Mouse (Mus musculus): ENCODE data around the gene Hoxb1. TPM values are rescaled to one million over a fixed set of nuclear protein-coding genes. Genes with fewer than 3 reads are reported as not detected.

Hoxb1 gene
- total RNA-seq, 2 experiments from 2014 or later = not detected

GRCm38 (mm10) chr11:96369140-96369539, 3.6 kb downstream of the Hoxb1 start:
- DNase-seq (ENCODE audit: low spot score in 2 of 2) = no peak
- intact Hi-C loops (cut with DNase I) = no loop called here

- intact Hi-C loops (cut with DNase I) = no loop called here
Measured at GRCm38 (mm10) chr11:96371726-96372125, 6.2 kb downstream of the Hoxb1 start.

GRCm38 (mm10) chr11:96372519-96372918, 7.0 kb downstream of the Hoxb1 start:
- intact Hi-C loops (cut with DNase I) = no loop called here
- no peak for DNase-seq (ENCODE audit: low spot score in 2 of 2)

More at GRCm38 (mm10) chr11:96371726-96372125, 6.2 kb downstream of the Hoxb1 start:
- DNase-seq (ENCODE audit: low spot score in 2 of 2) = no peak

- intact Hi-C loops (cut with DNase I) = no loop called here
- no peak for DNase-seq (ENCODE audit: low spot score in 2 of 2)
Measured at GRCm38 (mm10) chr11:96374810-96375209, 9.3 kb downstream of the Hoxb1 start.

- DNase-seq (ENCODE audit: low spot score in 2 of 2) = no peak
- intact Hi-C loops (cut with DNase I) = no loop called here
Measured at GRCm38 (mm10) chr11:96383381-96383780, 17.8 kb downstream of the Hoxb1 start.

GRCm38 (mm10) chr11:96387635-96388034, 22.1 kb downstream of the Hoxb1 start:
- no peak for DNase-seq (ENCODE audit: low spot score in 2 of 2)
- intact Hi-C loops (cut with DNase I) = no loop called here

GRCm38 (mm10) chr11:96396772-96397626, 31.4 kb downstream of the Hoxb1 start:
- intact Hi-C loops (cut with DNase I) = no loop called here
- DNase-seq (ENCODE audit: low spot score in 2 of 2) = no peak

GRCm38 (mm10) chr11:96397806-96398335, 32.3 kb downstream of the Hoxb1 start:
- intact Hi-C loops (cut with DNase I) = no loop called here
- no peak for DNase-seq (ENCODE audit: low spot score in 2 of 2)

- DNase-seq (ENCODE audit: low spot score in 2 of 2) = no peak
- intact Hi-C loops (cut with DNase I) = no loop called here
Measured at GRCm38 (mm10) chr11:96399923-96400322, 34.4 kb downstream of the Hoxb1 start.

- no peak for DNase-seq (ENCODE audit: low spot score in 2 of 2)
- intact Hi-C loops (cut with DNase I) = no loop called here
Measured at GRCm38 (mm10) chr11:96404016-96404604, 38.6 kb downstream of the Hoxb1 start.

- no peak for DNase-seq (ENCODE audit: low spot score in 2 of 2)
- intact Hi-C loops (cut with DNase I) = no loop called here
Measured at GRCm38 (mm10) chr11:96404831-96405230, 39.3 kb downstream of the Hoxb1 start.

GRCm38 (mm10) chr11:96405541-96405940, 40.0 kb downstream of the Hoxb1 start:
- DNase-seq (ENCODE audit: low spot score in 2 of 2) = no peak
- intact Hi-C loops (cut with DNase I) = no loop called here

GRCm38 (mm10) chr11:96407191-96408072, 41.9 kb downstream of the Hoxb1 start:
- intact Hi-C loops (cut with DNase I) = no loop called here
- peak; percentile 26 to 43 for DNase-seq (ENCODE audit: low spot score in 2 of 2)

GRCm38 (mm10) chr11:96408234-96409010, 42.9 kb downstream of the Hoxb1 start:
- no peak for DNase-seq (ENCODE audit: low spot score in 2 of 2)
- intact Hi-C loops (cut with DNase I) = no loop called here

- DNase-seq (ENCODE audit: low spot score in 2 of 2) = no peak
- intact Hi-C loops (cut with DNase I) = no loop called here
Measured at GRCm38 (mm10) chr11:96411019-96411418, 45.5 kb downstream of the Hoxb1 start.

- intact Hi-C loops (cut with DNase I) = no loop called here
Measured at GRCm38 (mm10) chr11:96411934-96412333, 46.4 kb downstream of the Hoxb1 start.

GRCm38 (mm10) chr11:96412941-96413491, 47.5 kb downstream of the Hoxb1 start:
- intact Hi-C loops (cut with DNase I) = no loop called here
- DNase-seq (ENCODE audit: low spot score in 2 of 2) = no peak

More at GRCm38 (mm10) chr11:96411934-96412333, 46.4 kb downstream of the Hoxb1 start:
- DNase-seq (ENCODE audit: low spot score in 2 of 2) = no peak

GRCm38 (mm10) chr11:96413527-96413926, 48.0 kb downstream of the Hoxb1 start:
- intact Hi-C loops (cut with DNase I) = no loop called here
- DNase-seq (ENCODE audit: low spot score in 2 of 2) = peak; percentile 12 to 36

- DNase-seq (ENCODE audit: low spot score in 2 of 2) = no peak
- intact Hi-C loops (cut with DNase I) = no loop called here
Measured at GRCm38 (mm10) chr11:96414002-96414401, 48.5 kb downstream of the Hoxb1 start.
